Mouse (Mus musculus) midbrain, embryonic 14.5 days (tissue): ENCODE measurements around the gene Riox2. TPM values are rescaled to one million over a fixed set of nuclear protein-coding genes. Genes with fewer than 3 reads are reported as not detected.

Source experiments
- ATAC-seq: fragments of 200-750 bp; cut with Nextera tagmentation; 2 replicates; pipeline ENCODE4 v1.8.0; 2017; ENCODE audit warnings: moderate number of reproducible peaks, moderate library complexity; ENCODE audit not compliant: low FRiP score, low TSS enrichment
- DNase-seq: peaks from one replicate; pipeline ENCODE4 v3.0.0-alpha.2; 2015
- H3K27ac ChIP-seq: fragments of 300-500 bp; sonication (generic); replicated peaks from 2 replicates; pipeline ENCODE4 v1.5.1; 2014; ENCODE audit warnings: mild to moderate bottlenecking, low read depth, low read length, moderate library complexity
- H3K27me3 ChIP-seq: fragments of 300-500 bp; sonication (generic); 2 replicates; pipeline ENCODE4 v1.6.1; 2014; ENCODE audit warnings: low read length, control low read depth, mixed read lengths; ENCODE audit not compliant: control insufficient read depth, insufficient read depth
- H3K36me3 ChIP-seq: fragments of 300-500 bp; sonication (generic); 2 replicates; pipeline ENCODE4 v1.6.1; 2014; ENCODE audit warnings: low read length, control low read depth; ENCODE audit not compliant: control insufficient read depth, insufficient read depth
- H3K4me1 ChIP-seq: fragments of 300-500 bp; sonication (generic); 2 replicates; pipeline ENCODE4 v1.6.1; 2014; ENCODE audit warnings: mild to moderate bottlenecking, antibody characterized with exemption, low read length, control low read depth; ENCODE audit not compliant: control insufficient read depth, insufficient read depth
- H3K4me2 ChIP-seq: fragments of 300-500 bp; sonication (generic); 2 replicates; pipeline ENCODE4 v1.6.1; 2014; ENCODE audit warnings: mild to moderate bottlenecking, low read length, moderate library complexity
- H3K4me3 ChIP-seq: fragments of 300-500 bp; sonication (generic); replicated peaks from 2 replicates; pipeline ENCODE4 v1.5.1; 2014; ENCODE audit warnings: low read depth, low read length
- H3K9ac ChIP-seq: fragments of 300-500 bp; sonication (generic); replicated peaks from 2 replicates; pipeline ENCODE4 v1.6.1; 2014; ENCODE audit warnings: mild to moderate bottlenecking, low read length, moderate library complexity
- H3K9me3 ChIP-seq: fragments of 300-500 bp; sonication (generic); 2 replicates; pipeline ENCODE4 v1.6.1; 2016; ENCODE audit warnings: low read length, control low read depth, mixed read lengths; ENCODE audit not compliant: control insufficient read depth
- WGBS: fragments of 180-500 bp; shearing (Covaris S2); extraction: QIAGEN DNeasy Blood & Tissue Kit; methylation state at CpG from one replicate; pipeline ENCODE4 v1.1.7; 2014; 5-methylcytosine and 5-hydroxymethylcytosine counted together
- polyA plus RNA-seq: library from polyadenylated mRNA; unstranded; fragments of >200 nt; fragmentation: Nextera tagmentation; extraction: Ambion mirVana; gene quantifications from 2 replicates; pipeline ENCODE4 v1.2.1, GENCODE M21; 2014

Gene Riox2
- polyA plus RNA-seq, 1 experiment from 2014 or later: 12.3 TPM

- Histone ChIP-seq H3K9ac (no peak overlapping the region), H3K9me3 (no peaks in the 10 kb centered on the region), H3K4me2 (no peak overlapping the region), H3K4me3 (no peak overlapping the region), H3K36me3 (no peaks in the 10 kb centered on the region), H3K27me3 (no peaks in the 10 kb centered on the region), H3K27ac (no peak overlapping the region), H3K4me1 (no peaks in the 10 kb centered on the region)
- DNase-seq (no peak), ATAC-seq (no peak)
- whole genome bisulfite sequencing: 50% methylated on average over 3 of the region's 3 CpGs
Observed at GRCm38 (mm10) chr16:59532561-59532960, 61.0 kb downstream of the Riox2 start.

- H3K36me3 ChIP-seq: no peaks in the 10 kb centered on the region
- no peak overlapping the region for H3K4me3 ChIP-seq
- no peak for DNase-seq
- 85% methylated on average over 11 of the region's 11 CpGs for WGBS
- H3K27ac ChIP-seq: no peak overlapping the region
- H3K9ac ChIP-seq: no peak overlapping the region
- H3K9me3 ChIP-seq: no peaks in the 10 kb centered on the region
- H3K27me3 ChIP-seq: no peaks in the 10 kb centered on the region
- H3K4me1 ChIP-seq: no peaks in the 10 kb centered on the region
- no peak for ATAC-seq
- H3K4me2 ChIP-seq: no peak overlapping the region
Observed at GRCm38 (mm10) chr16:59534349-59534748, 62.8 kb downstream of the Riox2 start.

GRCm38 (mm10) chr16:59535673-59536072 is 64.1 kb downstream of the Riox2 start:
- Histone ChIP-seq H3K4me1 (no peaks in the 10 kb centered on the region), H3K27me3 (no peaks in the 10 kb centered on the region), H3K9ac (no peak overlapping the region), H3K36me3 (no peaks in the 10 kb centered on the region), H3K4me3 (no peak overlapping the region), H3K27ac (no peak overlapping the region), H3K4me2 (no peak overlapping the region), H3K9me3 (no peaks in the 10 kb centered on the region)
- DNase-seq (no peak), ATAC-seq (no peak)
- 90% methylated on average over 5 of the region's 5 CpGs for WGBS

DNA sequence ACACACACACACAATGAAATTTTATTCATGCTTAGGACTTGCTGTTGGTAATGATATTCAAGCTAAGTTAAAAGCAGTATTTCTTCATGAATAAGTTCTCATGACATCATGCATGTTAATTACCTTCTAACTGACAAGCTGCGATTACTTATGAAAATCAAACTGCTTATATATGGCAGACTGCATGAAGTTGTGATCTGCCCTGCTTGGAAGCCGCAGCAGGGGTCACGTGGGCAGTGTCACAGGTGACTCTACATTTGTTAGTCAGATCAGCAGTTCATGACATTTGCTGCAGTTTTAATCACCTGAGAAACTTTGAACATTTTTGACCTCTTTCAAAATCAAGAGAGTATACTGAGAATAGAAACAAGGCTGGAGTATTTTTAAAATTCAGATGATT is 69.4 kb downstream of the Riox2 start:
- no peak for ATAC-seq
- Histone ChIP-seq H3K9ac (no peak overlapping the region), H3K9me3 (no peaks in the 10 kb centered on the region), H3K4me3 (no peak overlapping the region), H3K27ac (no peak overlapping the region), H3K4me1 (no peaks in the 10 kb centered on the region), H3K27me3 (no peaks in the 10 kb centered on the region), H3K36me3 (no peaks in the 10 kb centered on the region), H3K4me2 (no peak overlapping the region)
- DNase-seq: no peak
- WGBS: 85% methylated on average over 3 of the region's 3 CpGs

DNA sequence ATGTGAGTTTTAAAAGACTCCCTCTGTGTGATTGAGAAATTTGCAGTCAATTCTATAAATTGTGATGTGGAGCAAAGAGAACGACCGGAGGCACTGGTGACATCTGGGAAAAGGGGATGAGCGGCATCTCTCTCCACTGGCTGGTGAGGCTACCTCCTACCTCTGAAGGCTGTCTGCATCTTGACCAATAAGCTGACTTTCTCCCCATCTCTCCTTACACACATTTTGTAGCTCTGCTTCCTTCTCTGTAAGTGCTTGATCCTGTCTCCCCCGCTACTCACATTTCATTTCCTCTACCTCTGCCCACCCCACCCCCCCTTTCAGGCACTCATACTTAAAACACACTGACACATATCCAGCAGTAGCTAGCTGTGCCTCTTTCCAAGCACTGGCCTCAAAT is 69.8 kb downstream of the Riox2 start:
- DNase-seq: no peak
- H3K36me3 ChIP-seq: no peaks in the 10 kb centered on the region
- no peak overlapping the region for H3K9ac ChIP-seq
- H3K27me3 ChIP-seq: no peaks in the 10 kb centered on the region
- no peak overlapping the region for H3K27ac ChIP-seq
- no peaks in the 10 kb centered on the region for H3K4me1 ChIP-seq
- no peak for ATAC-seq
- H3K4me3 ChIP-seq: no peak overlapping the region
- 87% methylated on average over 4 of the region's 4 CpGs for WGBS
- H3K9me3 ChIP-seq: no peaks in the 10 kb centered on the region
- H3K4me2 ChIP-seq: no peak overlapping the region

Other genes with a start within 250 kb of the Riox2 start
- not detected in 2 replicates for gene Olfr201, start 199.1 kb upstream of the Riox2 start, polyA plus RNA-seq
- not detected in 2 replicates for gene Olfr202, start 185.0 kb upstream of the Riox2 start, polyA plus RNA-seq
- gene Olfr203, start 172.9 kb upstream of the Riox2 start, polyA plus RNA-seq: not detected in 2 replicates
- gene Olfr204, start 153.5 kb upstream of the Riox2 start, polyA plus RNA-seq: not detected in 2 replicates
- not detected in 2 replicates for gene Olfr205, start 140.6 kb upstream of the Riox2 start, polyA plus RNA-seq
- gene Olfr206, start 122.5 kb upstream of the Riox2 start, polyA plus RNA-seq: not detected in 2 replicates
- not detected in 2 replicates for gene Olfr209, start 107.8 kb upstream of the Riox2 start, polyA plus RNA-seq
- 0.08 TPM in 1 of 2 replicates, not detected in the other for gene Gabrr3, start 64.4 kb upstream of the Riox2 start, polyA plus RNA-seq
- gene Crybg3, start 129.2 kb downstream of the Riox2 start, polyA plus RNA-seq: 2.1 and 3.1 TPM in 2 replicates
- gene Arl6, start 167.6 kb downstream of the Riox2 start, polyA plus RNA-seq: 57.0 and 59.2 TPM in 2 replicates